Mouse (Mus musculus) forebrain, embryonic 11.5 days (tissue): ENCODE data around the gene Acvr1b. TPM values are rescaled to one million over a fixed set of nuclear protein-coding genes. Genes with fewer than 3 reads are reported as not detected.
A peak's percentile ranks its signal among the peaks of the same experiment; 100 is the strongest.

ENCODE experiments used
- ATAC-seq: fragments of 200-750 bp; cut with Nextera tagmentation; replicated peaks from 2 replicates; pipeline ENCODE4 v1.8.0; 2017; ENCODE audit warnings: moderate TSS enrichment; ENCODE audit not compliant: low FRiP score
- DNase-seq: peaks from one replicate; pipeline ENCODE4 v3.0.0-alpha.2; 2017; ENCODE audit warnings: low spot score
- H3K27ac ChIP-seq: fragments of 300-500 bp; sonication (generic); 2 replicates; pipeline ENCODE4 v1.5.1; 2014; ENCODE audit warnings: low read depth, low read length
- H3K27me3 ChIP-seq: fragments of 300-500 bp; sonication (generic); 2 replicates; pipeline ENCODE4 v1.6.1; 2014; ENCODE audit warnings: mild to moderate bottlenecking, low read length, mixed read lengths; ENCODE audit not compliant: control insufficient read depth, insufficient read depth
- H3K36me3 ChIP-seq: fragments of 300-500 bp; sonication (generic); 2 replicates; pipeline ENCODE4 v1.6.1; 2014; ENCODE audit warnings: mild to moderate bottlenecking, low read length, moderate library complexity, mixed read lengths; ENCODE audit not compliant: control insufficient read depth, insufficient read depth
- H3K4me1 ChIP-seq: fragments of 300-500 bp; sonication (generic); replicated peaks from 2 replicates; pipeline ENCODE4 v1.6.1; 2014; ENCODE audit warnings: low read length, mixed read lengths; ENCODE audit not compliant: control insufficient read depth, insufficient read depth
- H3K4me2 ChIP-seq: fragments of 300-500 bp; sonication (generic); 2 replicates; pipeline ENCODE4 v1.6.1; 2014; ENCODE audit warnings: low read depth, mild to moderate bottlenecking, low read length, moderate library complexity, mixed read lengths; ENCODE audit not compliant: severe bottlenecking
- H3K4me3 ChIP-seq: fragments of 300-500 bp; sonication (generic); 2 replicates; pipeline ENCODE4 v1.5.1; 2014; ENCODE audit warnings: low read depth, low read length
- H3K9ac ChIP-seq: fragments of 300-500 bp; sonication (generic); 2 replicates; pipeline ENCODE4 v1.6.1; 2014; ENCODE audit warnings: low read length
- H3K9me3 ChIP-seq: fragments of 300-500 bp; sonication (generic); 2 replicates; pipeline ENCODE4 v1.6.1; 2016; ENCODE audit warnings: low read length, mixed read lengths; ENCODE audit not compliant: control insufficient read depth
- whole genome bisulfite sequencing: fragments of 180-500 bp; shearing (Covaris S2); extraction: QIAGEN DNeasy Blood & Tissue Kit; methylation state at CpG from one replicate; pipeline ENCODE4 v1.1.7; 2014; 5-methylcytosine and 5-hydroxymethylcytosine counted together
- polyA plus RNA-seq: library from polyadenylated mRNA; unstranded; fragments of >200 nt; fragmentation: Nextera tagmentation; extraction: Ambion mirVana; gene quantifications from 2 replicates; pipeline ENCODE4 v1.2.1, GENCODE M21; 2014

Gene Acvr1b
- 15.0 and 16.0 TPM in 2 replicates for polyA plus RNA-seq

DNA sequence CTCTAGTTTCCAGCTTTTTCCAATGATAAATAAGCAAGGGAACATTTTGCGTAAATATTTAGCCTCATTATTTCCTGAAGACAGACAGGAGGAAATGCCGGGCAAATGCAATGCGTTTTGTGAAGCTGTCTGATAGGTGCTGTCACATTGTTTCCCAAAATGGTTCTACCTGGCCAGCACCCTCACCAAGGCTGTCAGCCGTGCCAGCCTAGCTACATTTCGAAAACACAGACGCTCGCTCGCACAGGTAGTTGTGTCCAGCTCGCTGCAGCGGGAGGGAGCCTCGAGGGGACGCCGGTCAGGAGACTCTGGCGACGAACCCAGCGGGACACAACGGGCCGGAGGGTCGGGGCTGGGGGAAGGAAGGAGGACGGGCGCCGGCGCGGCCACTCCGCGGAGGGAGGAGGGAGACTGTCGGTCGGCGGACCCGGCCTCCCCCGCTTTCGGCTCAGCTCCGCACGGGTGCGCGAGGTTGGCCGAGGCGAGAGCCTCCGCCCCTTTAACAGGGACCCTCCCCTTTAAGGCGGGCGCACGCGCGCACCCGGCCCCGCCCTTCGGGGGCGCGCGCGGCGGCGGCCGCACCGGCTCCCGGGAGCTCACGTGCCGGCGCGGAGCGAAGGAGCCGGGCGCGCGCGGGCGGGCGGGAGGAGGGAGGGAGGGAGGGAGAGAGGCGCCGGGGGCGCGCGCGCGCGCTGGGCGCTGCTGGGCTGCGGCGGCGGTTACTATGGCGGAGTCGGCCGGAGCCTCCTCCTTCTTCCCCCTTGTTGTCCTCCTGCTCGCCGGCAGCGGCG is at the start of gene Acvr1b:
Gene Acvr1b (plus strand): TSS at position 647 of the 791 bp plus-strand sequence.
- Histone ChIP-seq H3K4me1 (peaks cover 10% of the 10 kb centered on the region; the same call in 1 of the 2 replicates), H3K9ac (peak within 1 kb of the TSS; percentile 85), H3K9me3 (no peaks in the 10 kb centered on the region), H3K4me2 (peak within 1 kb of the TSS; percentile 92), H3K27ac (peak within 1 kb of the TSS; percentile 51), H3K36me3 (no peaks in the 10 kb centered on the region), H3K27me3 (no peaks in the 10 kb centered on the region), H3K4me3 (peak within 1 kb of the TSS; percentile 91)
- DNase-seq, result peak; percentile 97
- WGBS, result 2% methylated on average over 45 of the region's 87 CpGs
- ATAC-seq, result peak; percentile 90

DNA sequence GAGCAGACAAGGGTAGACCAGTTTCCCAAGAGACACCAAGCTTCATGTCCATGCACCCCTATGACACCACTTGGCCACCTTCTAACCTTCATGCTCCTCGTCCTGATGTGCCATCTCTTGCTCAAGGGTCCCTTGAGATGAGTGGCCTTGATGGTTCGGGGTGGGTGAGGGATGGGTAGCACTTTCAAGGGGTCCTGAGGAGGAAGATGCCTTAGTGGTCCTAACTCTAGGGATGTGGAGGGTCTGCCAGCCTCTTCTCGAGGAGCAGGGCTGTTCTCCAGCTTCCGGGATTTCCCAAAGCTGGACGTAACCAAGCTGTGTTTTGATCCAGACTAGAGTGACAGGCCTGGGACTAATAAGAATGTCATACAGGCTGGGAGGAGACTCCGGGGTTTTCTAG is 48.3 kb upstream of the Acvr1b start:
- Histone ChIP-seq H3K36me3 (no peaks in the 10 kb centered on the region), H3K9ac (no peak overlapping the region), H3K27me3 (peaks cover 32% of the 10 kb centered on the region), H3K4me1 (peaks cover 6% of the 10 kb centered on the region), H3K4me2 (no peak overlapping the region), H3K27ac (no peak overlapping the region), H3K4me3 (no peak overlapping the region), H3K9me3 (no peaks in the 10 kb centered on the region)
- DNase-seq (no peak), ATAC-seq (no peak)
- 86% methylated on average over 6 of the region's 6 CpGs for WGBS

DNA sequence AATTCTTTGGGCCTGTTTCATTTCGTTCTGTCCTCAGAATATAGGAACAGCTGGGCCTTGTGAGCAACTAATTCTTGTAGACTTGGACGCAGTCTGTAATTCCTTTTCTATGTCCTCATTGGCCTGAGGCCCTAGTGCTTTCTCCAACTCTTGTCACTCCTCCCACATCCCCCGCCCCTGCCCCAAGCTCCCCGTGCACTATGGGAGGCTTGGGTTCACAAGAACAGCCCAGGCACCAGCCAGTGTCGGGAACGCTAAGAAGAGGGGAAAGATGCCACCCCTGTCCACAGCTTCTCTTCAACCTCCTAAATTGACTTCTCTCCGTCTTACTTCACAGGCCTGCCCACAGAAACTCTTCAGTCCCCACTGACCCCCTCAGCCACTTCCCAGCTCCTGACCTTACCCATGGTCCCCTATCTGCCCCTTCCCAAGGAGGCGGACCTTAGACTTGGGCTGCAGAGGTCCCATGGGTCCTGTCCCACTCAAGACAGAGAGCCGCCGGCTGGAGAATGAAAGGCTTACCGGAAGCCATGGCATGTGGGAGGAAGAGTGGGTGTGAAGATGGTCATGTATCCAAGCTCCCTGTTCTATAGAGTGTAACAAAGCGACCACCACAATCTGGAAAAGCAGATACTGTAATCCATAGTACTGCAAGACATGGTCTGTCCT is 46.9 kb upstream of the Acvr1b start:
- WGBS, result 82% methylated on average over 12 of the region's 12 CpGs
- DNase-seq (no peak), ATAC-seq (no peak)
- no peaks in the 10 kb centered on the region for H3K9me3 ChIP-seq
- no peak overlapping the region for H3K27ac ChIP-seq
- no peak overlapping the region for H3K9ac ChIP-seq
- H3K4me2 ChIP-seq, result no peak overlapping the region
- no peaks in the 10 kb centered on the region for H3K36me3 ChIP-seq
- H3K27me3 ChIP-seq, result peaks cover 32% of the 10 kb centered on the region
- peaks cover 6% of the 10 kb centered on the region for H3K4me1 ChIP-seq
- no peak overlapping the region for H3K4me3 ChIP-seq

DNA sequence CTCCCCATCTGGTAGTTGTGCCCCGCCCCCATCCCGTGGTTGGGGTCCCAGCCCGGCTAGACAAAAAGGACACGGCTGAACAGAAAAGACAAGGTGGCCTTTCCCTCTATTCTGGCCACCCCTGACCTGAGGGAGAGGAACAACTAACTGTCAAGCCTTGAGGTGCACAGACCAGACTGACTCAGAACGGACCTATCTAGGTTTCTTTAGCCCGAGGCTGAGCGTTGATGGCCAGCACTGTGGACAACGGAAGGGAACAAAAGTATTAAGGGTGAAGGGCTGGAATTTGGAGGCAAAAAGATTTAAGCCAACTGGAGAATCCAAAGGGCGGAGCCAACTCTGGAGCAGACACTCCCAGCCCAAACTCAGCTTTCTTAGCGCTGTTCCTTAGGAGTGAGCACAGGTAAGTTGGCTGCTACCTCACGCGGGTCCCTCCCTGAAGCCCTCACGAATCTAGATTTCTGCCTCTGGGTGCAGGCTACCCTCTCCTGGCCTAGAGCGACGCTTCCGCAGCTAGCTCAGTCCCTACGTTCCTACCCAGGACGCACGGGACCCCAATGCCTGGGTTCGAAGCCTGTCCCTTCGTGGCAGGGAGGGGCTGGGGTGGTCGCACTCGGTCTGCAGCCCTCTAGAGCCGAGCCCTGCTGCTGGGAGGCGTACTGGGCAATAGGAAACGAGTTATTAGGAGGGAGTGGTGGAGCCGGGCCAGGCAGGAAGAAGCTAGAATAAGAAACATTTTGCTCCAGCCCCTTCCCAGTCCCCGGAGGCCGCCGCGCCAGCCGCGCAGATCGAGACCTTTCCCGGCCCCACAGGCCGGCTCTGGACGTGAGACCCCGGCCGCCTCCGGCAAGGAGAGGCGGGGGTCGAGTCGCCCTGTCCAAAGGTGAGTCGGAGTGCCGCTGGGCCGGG is 45.4 kb upstream of the Acvr1b start, which contains the start of gene Acvrl1:
Gene Acvrl1 (plus strand): TSS at position 342 of the 909 bp plus-strand sequence.
- DNase-seq (no peak), ATAC-seq (no peak)
- WGBS, result 3% methylated on average over 43 of the region's 46 CpGs
- Histone ChIP-seq H3K4me2 (peak within 1 kb of the TSS; percentile 45), H3K36me3 (no peaks in the 10 kb centered on the region), H3K9ac (peak within 1 kb of the TSS; percentile 43), H3K27me3 (peaks cover 32% of the 10 kb centered on the region), H3K4me3 (peak within 1 kb of the TSS; percentile 4; the same call in 1 of the 2 replicates), H3K4me1 (peaks cover 6% of the 10 kb centered on the region), H3K9me3 (no peaks in the 10 kb centered on the region), H3K27ac (no peak within 1 kb of the TSS)

DNA sequence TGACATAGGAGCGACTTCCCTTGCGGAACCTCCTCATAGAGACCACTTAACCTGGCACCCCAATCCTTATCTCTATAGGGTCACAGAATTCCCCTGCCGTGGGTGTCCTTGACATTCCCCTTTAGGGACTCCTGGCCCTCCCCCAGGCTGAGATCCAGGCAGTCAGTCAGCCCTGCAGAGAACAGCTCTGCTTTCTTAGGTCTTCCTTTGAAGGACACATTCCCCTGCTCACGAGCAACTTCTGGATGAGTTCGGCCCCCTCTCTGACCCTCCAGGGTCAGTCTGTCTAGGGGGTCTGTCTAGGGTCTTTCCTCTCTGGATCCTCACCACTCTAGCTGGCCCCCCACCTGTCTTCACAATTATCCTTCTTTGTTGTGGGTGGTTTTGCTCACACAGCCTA is 44.5 kb upstream of the Acvr1b start:
- DNase-seq, result no peak
- peaks cover 32% of the 10 kb centered on the region for H3K27me3 ChIP-seq
- no peak overlapping the region for H3K9ac ChIP-seq
- H3K4me3 ChIP-seq, result no peak overlapping the region
- no peaks in the 10 kb centered on the region for H3K9me3 ChIP-seq
- ATAC-seq, result no peak
- no peak overlapping the region for H3K27ac ChIP-seq
- peaks cover 10% of the 10 kb centered on the region for H3K4me1 ChIP-seq
- WGBS, result 29% methylated on average over 5 of the region's 5 CpGs
- H3K36me3 ChIP-seq, result no peaks in the 10 kb centered on the region
- no peak overlapping the region for H3K4me2 ChIP-seq

DNA sequence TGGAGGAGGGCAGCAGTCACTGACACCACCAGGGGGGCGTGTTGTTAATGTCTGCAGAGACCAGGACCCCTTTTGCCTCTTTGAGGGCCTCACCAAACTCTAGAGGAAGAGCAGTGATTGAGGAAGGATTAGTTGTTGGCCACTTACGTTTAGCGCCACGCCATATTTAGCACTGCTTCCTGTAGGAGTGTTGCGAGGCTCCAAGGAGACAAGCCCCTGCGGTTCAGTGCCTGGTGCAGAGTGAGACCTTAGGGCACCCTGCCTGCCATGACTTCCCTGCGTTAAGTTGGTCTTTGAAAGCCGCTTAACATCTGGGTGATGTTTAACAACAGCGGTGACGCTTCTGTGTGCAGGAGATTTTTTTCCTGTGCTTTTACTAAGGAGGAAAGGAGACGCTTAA is 42.4 kb upstream of the Acvr1b start:
- H3K27me3 ChIP-seq, result peaks cover 30% of the 10 kb centered on the region
- WGBS, result 46% methylated on average over 11 of the region's 11 CpGs
- no peak overlapping the region for H3K27ac ChIP-seq
- H3K36me3 ChIP-seq, result no peaks in the 10 kb centered on the region
- no peak overlapping the region for H3K4me2 ChIP-seq
- H3K9ac ChIP-seq, result no peak overlapping the region
- ATAC-seq (no peak), DNase-seq (no peak)
- H3K4me1 ChIP-seq, result peaks cover 10% of the 10 kb centered on the region
- H3K4me3 ChIP-seq, result no peak overlapping the region
- no peaks in the 10 kb centered on the region for H3K9me3 ChIP-seq

DNA sequence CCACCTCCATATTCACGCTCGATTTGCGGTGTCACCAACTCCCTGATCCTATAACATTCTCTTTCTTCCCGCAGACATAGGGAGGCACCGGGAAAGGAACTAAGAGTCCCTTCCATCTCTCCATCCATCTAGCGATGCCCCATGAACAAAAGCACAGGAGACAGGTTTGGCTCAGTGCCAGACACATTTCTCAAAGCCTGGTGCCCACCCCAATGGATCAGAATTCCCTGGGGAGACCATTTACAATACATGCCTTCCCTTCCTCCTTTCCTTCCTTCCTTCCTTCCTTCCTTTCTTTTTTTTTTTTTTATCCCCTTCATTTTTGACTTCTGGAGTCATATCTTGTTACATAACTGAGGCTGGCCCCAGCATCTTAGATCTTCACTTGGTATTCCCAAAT is 41.8 kb upstream of the Acvr1b start:
- WGBS, result 72% methylated on average over 6 of the region's 6 CpGs
- no peak overlapping the region for H3K4me3 ChIP-seq
- H3K9ac ChIP-seq, result no peak overlapping the region
- no peaks in the 10 kb centered on the region for H3K36me3 ChIP-seq
- no peak overlapping the region for H3K4me2 ChIP-seq
- peaks cover 10% of the 10 kb centered on the region for H3K4me1 ChIP-seq
- ATAC-seq (no peak), DNase-seq (no peak)
- H3K9me3 ChIP-seq, result no peaks in the 10 kb centered on the region
- H3K27ac ChIP-seq, result no peak overlapping the region
- H3K27me3 ChIP-seq, result peaks cover 30% of the 10 kb centered on the region

DNA sequence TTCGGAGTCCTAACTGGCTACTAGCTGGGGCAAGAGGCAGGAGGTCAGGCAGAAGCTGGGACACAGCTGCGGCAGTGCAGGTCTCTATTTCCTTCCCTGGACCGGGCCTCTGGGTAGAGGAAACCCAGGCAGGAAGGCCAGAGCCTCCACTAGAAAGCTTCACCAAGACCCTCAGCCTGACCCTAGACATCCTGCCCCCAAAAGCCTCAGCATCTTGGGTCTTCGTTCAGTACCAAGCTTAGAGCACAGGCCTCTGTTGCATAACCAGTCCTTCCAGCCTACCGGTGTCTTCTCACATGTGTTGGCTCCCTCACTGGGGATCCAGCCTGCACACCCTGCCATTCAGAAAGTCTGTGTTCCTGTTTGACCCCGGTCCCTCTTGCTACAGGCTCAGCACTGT is 41.1 kb upstream of the Acvr1b start:
- no peak overlapping the region for H3K27ac ChIP-seq
- no peak overlapping the region for H3K4me3 ChIP-seq
- no peaks in the 10 kb centered on the region for H3K9me3 ChIP-seq
- peaks cover 24% of the 10 kb centered on the region for H3K27me3 ChIP-seq
- ATAC-seq (no peak), DNase-seq (no peak)
- 83% methylated on average over 6 of the region's 6 CpGs for WGBS
- no peaks in the 10 kb centered on the region for H3K36me3 ChIP-seq
- peaks cover 10% of the 10 kb centered on the region for H3K4me1 ChIP-seq
- no peak overlapping the region for H3K4me2 ChIP-seq
- H3K9ac ChIP-seq, result no peak overlapping the region
